Mouse (Mus musculus) layer of hippocampus, postnatal 25 days (tissue): Measurements from ENCODE around the gene Hdac11. TPM values are rescaled to one million over a fixed set of nuclear protein-coding genes. Genes with fewer than 3 reads are reported as not detected.

Experiments
- DNase-seq, 2 experiments: peaks; one replicate each; pipeline ENCODE4 v3.0.0; 2022; ENCODE audit warnings: mixed read lengths in 2 of 2, low spot score in 1 of 2; ENCODE audit errors: extremely low spot score in 1 of 2
- total RNA-seq, 2 experiments: library from RNA; stranded (reverse); gene quantifications; 2 replicates each; pipeline ENCODE4 v1.2.3; 2021

The Hdac11 gene
- total RNA-seq, 2 experiments from 2014 or later = 135 to 150 TPM

DNA sequence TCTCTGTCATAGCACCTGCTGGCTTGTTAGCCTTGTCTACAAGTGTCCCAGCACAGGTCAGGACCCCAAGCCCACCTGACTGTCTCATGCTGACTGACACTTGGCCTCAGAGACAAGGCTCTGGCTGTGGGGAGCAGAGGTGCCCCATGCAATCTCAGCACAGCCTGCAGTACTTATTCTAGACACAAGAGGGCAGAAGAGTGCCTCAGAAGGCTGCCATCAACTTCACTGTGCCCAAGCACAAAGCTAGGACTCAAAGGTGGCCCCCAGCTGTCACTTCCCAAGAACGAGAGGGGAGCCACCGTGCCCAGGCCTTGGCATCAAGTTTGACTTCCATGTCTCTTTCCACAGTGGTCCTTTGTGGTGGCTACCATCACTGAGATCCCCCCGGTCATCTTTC is 8.7 kb downstream of the Hdac11 start:
- DNase-seq = peak; percentile 73 to 86

- no peak for DNase-seq
Measured at GRCm38 (mm10) chr6:91167828-91168227, 11.4 kb downstream of the Hdac11 start.

- DNase-seq = no peak
Measured at GRCm38 (mm10) chr6:91169129-91169528, 12.7 kb downstream of the Hdac11 start.

GRCm38 (mm10) chr6:91171396-91171895 is 15.0 kb downstream of the Hdac11 start:
- no peak for DNase-seq

DNA sequence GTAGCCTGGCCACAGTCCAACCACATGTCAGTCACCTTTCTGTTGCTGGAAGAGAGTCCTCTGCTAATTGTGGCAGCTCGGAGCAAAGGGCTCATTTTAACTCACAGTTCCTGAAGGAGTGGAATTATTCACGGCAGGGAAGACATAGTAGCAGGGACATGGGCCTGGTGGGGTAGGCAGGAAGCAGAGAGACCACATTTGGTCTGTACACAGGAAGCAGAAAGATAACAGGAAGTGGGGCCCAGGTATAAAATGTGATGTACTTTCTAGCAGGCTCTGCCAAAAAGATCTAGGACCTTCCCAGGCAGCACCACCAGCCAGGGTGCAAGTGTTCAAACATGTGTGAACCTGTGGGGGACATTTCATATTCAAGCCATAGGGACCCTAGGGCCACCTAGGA is 15.9 kb downstream of the Hdac11 start:
- no peak for DNase-seq

DNA sequence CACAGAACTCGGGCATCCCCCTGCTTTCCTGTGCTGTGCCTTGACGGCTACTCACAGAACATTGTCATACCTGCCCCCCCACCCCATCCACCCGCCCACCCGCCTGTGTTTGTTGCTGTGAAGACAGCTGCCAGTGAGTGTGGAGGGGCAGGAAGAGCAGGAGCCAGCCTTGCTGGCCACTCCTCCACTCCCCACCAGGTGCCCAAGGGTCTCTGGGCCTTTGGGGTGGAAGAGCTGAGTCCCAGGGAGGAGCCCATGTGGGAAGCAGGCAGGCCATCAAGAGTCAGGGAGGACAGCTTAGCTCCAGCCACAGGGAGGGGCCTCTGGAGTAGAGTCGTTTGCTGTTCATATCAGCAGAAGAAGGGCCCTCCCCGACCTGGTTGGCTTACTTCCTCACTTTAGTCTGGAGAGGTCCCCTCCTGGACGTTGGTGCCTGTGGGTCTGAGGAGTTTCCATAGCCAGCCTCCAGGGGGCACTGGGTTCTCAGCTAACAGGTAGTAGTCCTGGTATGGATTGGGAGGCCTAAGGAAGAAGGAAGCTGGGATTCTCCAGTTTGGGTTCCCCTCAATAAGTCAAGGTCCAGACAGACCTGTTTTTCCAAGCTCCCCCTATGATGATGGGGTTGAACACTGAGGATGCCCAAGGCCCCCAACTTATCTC is 16.9 kb downstream of the Hdac11 start:
- DNase-seq = peak; percentile 37 to 73

- no peak for DNase-seq
Measured at GRCm38 (mm10) chr6:91174211-91174610, 17.7 kb downstream of the Hdac11 start.

GRCm38 (mm10) chr6:91180767-91181171 is 24.3 kb downstream of the Hdac11 start:
- no peak for DNase-seq

GRCm38 (mm10) chr6:91181320-91181719 is 24.9 kb downstream of the Hdac11 start:
- DNase-seq = peak in 1 of 2 experiments; percentile 31

DNA sequence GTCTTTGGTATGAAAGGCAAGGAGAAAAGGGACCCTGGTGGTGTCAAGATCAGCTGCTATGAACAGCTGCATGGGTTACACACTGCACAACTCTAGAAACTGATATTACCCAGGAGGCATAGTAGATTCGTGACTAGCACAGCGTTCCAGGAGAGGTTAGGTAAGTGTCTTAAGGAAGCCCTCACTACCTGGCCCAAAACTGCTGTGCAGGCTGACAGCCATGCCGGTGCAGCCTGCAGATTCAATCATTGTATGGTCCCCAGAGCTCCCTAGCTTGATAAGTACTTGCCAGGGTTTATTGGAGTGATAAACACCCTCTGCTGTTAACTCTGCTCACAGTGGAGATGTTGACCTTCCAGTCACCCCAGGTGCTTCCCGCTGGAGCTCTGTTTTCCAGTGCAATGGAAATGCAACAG is 25.6 kb downstream of the Hdac11 start:
- no peak for DNase-seq

DNA sequence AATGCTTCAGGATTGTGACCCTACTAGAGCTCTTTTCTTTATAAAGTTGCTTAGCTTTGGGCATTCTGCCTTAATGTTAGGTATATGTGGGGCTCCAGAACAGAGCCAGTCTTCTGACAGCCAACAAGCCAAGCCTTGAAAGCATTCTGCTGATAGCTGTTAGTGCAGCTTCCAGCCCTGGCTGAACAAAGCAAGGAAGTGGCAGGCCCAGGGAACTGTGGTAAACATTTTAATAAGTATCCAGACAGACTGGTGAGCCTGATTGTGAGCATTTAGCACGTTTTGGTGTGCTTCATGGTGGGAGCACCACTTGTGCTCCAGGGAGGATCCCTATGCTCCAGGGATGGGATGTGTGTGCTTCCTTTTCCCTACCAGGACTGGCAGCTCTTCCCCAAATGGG is 26.6 kb downstream of the Hdac11 start:
- no peak for DNase-seq

DNA sequence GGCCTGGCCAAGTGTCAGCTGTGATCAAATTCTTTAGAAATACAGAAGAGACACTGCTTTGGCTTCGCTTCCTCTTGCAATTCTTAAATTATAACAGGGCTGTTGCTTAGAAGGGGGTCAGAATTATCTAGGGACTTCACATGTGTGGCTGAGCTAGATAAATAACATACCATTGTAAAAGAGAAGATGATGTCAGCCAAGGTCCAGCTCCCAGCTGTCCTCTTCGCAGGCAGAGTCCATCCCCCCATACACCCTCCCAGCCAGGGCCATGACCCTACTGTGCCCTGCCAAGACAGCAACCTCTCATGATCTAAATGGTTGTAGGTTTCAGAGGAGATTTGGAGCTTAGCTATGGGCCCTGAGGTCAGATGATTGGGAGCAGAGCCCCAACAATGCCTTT is 27.5 kb downstream of the Hdac11 start:
- no peak for DNase-seq

- no peak for DNase-seq
Measured at GRCm38 (mm10) chr6:91184776-91185175, 28.3 kb downstream of the Hdac11 start.

GRCm38 (mm10) chr6:91185502-91185901 is 29.0 kb downstream of the Hdac11 start:
- no peak for DNase-seq

DNA sequence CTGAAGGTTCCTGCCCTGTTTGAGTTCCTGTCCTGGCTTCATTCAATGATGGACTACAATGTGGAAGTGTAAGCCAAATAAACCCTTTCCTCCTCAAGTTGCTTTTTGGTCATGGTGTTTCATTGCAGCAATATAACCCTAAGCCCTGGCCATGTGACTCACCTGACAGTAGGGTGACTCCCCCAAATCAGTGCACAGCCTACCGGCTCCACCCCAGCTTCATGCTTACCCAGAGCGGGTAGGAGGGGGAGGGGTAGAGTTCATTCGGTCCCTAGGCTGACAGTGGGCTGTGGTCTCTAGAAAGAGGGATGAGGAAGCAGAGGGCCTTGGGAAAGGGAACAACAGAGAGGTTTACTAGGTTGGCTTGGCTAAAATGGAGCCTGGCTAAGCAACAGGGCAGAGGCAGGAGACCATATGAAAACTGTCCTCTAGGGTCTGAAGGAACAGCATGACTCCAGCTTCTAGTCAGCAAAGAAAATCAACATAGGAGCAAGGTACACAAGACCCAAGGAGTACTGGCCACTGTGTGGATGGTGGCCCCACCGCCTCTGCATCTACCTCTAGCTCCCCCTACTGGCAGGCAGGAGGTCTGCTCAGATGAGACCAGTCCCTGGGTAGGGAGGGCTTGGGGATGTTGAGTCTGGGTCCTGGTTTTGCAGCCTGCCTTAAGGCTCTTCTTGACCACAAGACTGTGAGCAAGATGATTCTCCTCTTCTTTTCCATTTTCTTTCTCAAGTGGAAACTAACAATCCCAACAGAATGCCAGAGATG is 29.9 kb downstream of the Hdac11 start:
- DNase-seq = no peak

GRCm38 (mm10) chr6:91186934-91187333 is 30.5 kb downstream of the Hdac11 start:
- no peak for DNase-seq

DNA sequence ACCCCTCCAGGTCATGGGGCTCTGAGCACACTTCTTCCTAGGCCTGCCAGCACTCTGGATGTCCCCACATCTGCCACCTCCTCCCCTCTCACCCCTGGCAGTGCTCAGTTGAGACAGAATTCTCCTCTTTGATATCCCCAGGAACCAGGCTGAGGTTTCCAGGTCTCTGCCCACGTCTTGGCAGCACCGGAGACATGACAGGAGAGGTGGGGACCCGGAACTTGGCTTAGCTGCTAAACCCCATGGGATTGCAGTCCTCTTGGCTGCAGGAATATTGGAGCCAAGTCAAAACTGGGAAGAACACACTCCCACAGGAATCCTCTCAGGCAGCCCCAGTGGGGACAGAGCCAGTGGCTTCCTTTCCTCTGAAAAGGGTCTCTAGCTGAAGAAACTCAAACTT is 31.4 kb downstream of the Hdac11 start:
- no peak for DNase-seq

DNA sequence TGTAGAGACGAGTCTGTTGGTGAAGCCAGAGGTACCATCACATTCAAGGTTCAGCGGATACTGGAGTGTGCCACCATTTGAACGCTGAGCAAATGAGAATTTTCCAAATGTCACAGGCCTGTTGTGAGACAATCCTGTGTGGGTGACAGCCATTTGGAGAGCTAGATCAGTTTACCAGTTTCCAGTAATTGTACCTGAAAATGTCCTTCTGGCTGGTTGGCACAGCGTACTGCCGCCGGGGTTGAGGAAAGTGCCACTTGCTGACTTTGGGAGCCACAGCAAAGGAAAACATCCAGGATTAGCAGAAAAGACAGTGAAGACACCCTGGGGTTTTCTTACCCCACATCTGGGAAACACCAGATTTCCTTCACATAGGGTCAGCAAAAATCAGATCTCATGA is 33.5 kb downstream of the Hdac11 start:
- no peak for DNase-seq

GRCm38 (mm10) chr6:91191465-91191864 is 35.0 kb downstream of the Hdac11 start:
- DNase-seq = no peak

DNA sequence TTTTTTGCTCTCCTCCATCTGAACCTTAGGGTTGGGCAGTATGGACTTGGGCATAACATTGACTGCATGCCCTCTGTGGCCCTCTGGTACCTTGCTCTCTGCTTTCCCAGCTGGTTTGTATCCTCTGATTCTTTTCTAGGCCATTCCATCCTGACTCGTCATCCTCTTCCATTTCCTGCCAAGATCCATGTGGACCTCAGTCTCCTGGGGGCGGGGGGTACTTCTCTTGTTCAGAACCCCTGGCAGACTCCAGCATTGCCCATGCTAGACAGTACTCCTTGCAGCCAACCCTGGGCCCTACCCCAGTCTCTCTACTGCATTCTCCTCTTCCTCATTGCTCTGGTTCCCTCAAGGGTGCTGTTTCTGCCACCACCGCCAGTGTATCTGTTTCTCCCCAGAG is 36.0 kb downstream of the Hdac11 start:
- DNase-seq = no peak

DNA sequence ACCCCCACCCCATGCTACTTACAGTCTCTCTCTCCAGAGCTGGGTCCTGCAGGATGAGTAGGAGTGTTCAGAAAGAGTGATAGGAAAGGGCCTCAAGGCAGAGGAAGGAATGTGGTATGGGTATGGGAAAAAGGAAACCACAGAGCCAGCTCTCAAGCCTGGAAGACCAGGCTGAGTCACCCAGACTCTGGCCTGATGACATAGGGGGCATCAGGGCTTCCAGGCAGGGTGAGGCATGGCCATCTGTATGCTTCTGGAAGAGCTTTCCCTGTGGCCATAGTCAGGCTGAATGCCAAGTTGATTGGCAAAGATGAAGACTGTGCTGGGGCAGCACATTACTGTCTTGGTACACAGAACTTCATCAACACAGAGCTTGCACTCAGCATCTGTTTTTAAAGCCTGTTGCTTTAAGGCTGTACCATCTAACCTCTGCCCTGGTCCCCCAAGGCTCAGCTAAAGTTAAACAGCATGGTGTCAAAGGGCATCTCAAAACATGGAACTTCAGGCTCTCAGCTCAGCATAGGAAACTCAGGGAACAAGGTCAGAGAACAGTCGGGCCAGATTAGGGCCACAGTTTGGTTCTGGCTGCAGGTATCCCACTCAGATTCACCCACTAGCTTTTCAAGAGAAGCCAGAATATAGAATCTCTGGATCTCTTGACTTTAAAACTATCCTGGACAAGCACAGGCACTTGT is 36.5 kb downstream of the Hdac11 start:
- no peak for DNase-seq
